Mouse (Mus musculus) limb, embryonic 11.5 days (tissue): Measurements from ENCODE around the gene Prrx2. TPM values are rescaled to one million over a fixed set of nuclear protein-coding genes. Genes with fewer than 3 reads are reported as not detected.
A peak's percentile ranks its signal among the peaks of the same experiment; 100 is the strongest.

Source experiments
- ATAC-seq: fragments of 200-750 bp; cut with Nextera tagmentation; 2 replicates; pipeline ENCODE4 v1.8.0; 2017; ENCODE audit warnings: low read depth; ENCODE audit not compliant: insufficient number of reproducible peaks, low FRiP score, low TSS enrichment
- DNase-seq: peaks from one replicate; pipeline ENCODE4 v3.0.0-alpha.2; 2015; ENCODE audit warnings: low spot score
- H3K27ac ChIP-seq: fragments of 300-500 bp; sonication (generic); replicated peaks from 2 replicates; pipeline ENCODE4 v1.5.1; 2014; ENCODE audit warnings: low read depth, mild to moderate bottlenecking, low read length
- H3K27me3 ChIP-seq: fragments of 300-500 bp; sonication (generic); 2 replicates; pipeline ENCODE4 v1.6.1; 2014; ENCODE audit warnings: mild to moderate bottlenecking, low read length, mixed read lengths; ENCODE audit not compliant: control insufficient read depth, insufficient read depth
- H3K36me3 ChIP-seq: fragments of 300-500 bp; sonication (generic); 2 replicates; pipeline ENCODE4 v1.6.1; 2014; ENCODE audit warnings: mild to moderate bottlenecking, low read length, moderate library complexity, mixed read lengths; ENCODE audit not compliant: control insufficient read depth, insufficient read depth
- H3K4me1 ChIP-seq: fragments of 300-500 bp; sonication (generic); 2 replicates; pipeline ENCODE4 v1.6.1; 2014; ENCODE audit warnings: low read length, mixed read lengths; ENCODE audit not compliant: control insufficient read depth, insufficient read depth
- H3K4me2 ChIP-seq: fragments of 300-500 bp; sonication (generic); 2 replicates; pipeline ENCODE4 v1.6.1; 2014; ENCODE audit warnings: low read depth, mild to moderate bottlenecking, moderate library complexity; ENCODE audit not compliant: severe bottlenecking
- H3K4me3 ChIP-seq: fragments of 300-500 bp; sonication (generic); 2 replicates; pipeline ENCODE4 v1.5.1; 2014; ENCODE audit warnings: low read depth, low read length
- H3K9ac ChIP-seq: fragments of 300-500 bp; sonication (generic); 2 replicates; pipeline ENCODE4 v1.6.1; 2014; ENCODE audit warnings: mild to moderate bottlenecking, low read length
- H3K9me3 ChIP-seq: fragments of 300-500 bp; sonication (generic); 2 replicates; pipeline ENCODE4 v1.6.1; 2016; ENCODE audit warnings: low read length; ENCODE audit not compliant: control insufficient read depth
- WGBS: fragments of 180-500 bp; shearing (Covaris S2); extraction: QIAGEN DNeasy Blood & Tissue Kit; methylation state at CpG from one replicate; pipeline ENCODE4 v1.1.7; 2014; 5-methylcytosine and 5-hydroxymethylcytosine counted together
- polyA plus RNA-seq: library from polyadenylated mRNA; unstranded; fragments of >200 nt; fragmentation: Nextera tagmentation; extraction: Ambion mirVana; gene quantifications from 2 replicates; pipeline ENCODE4 v1.2.1, GENCODE M21; 2014

Prrx2 gene
- polyA plus RNA-seq = 138 and 155 TPM in 2 replicates

- no peaks in the 10 kb centered on the region for H3K36me3 ChIP-seq
- no peaks in the 10 kb centered on the region for H3K9me3 ChIP-seq
- H3K27ac ChIP-seq = peak within 1 kb of the TSS; percentile 97
- WGBS = 39% methylated on average over 9 of the region's 10 CpGs
- DNase-seq = no peak
- H3K9ac ChIP-seq = peak within 1 kb of the TSS; percentile 34
- H3K4me3 ChIP-seq = no peak within 1 kb of the TSS
- no peak for ATAC-seq
- H3K4me2 ChIP-seq = no peak within 1 kb of the TSS
- H3K4me1 ChIP-seq = peaks cover 54% of the 10 kb centered on the region
- no peaks in the 10 kb centered on the region for H3K27me3 ChIP-seq
Observed at GRCm38 (mm10) chr2:30834373-30835022, at the start of gene Prrx2. TSS of gene Prrx2 (plus strand) at chr2:30834972.

DNA sequence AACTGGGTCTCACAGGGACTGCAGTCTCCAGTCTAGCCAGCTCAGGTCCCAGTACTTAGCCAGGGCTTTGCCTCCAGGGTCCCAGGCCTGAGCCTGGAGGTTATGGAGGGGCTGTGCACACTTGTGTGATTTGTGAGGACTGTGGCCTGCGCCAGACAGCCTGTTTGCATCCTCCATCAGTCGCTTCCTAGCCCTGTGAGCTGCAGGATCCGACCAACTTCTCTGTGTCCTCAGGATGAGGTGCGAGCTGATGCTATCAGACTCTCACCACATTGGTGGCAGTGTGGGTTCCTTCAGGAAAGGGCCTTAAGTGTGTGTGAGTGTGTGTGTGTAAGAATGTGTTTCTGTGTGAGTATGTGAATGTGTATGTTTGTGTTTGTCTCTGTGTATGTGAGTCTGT is 47.3 kb upstream of the Prrx2 start:
- H3K9ac ChIP-seq = 0 out of 2 replicates have a peak overlapping the region, but pooled peaks have one; percentile 13
- H3K9me3 ChIP-seq = no peaks in the 10 kb centered on the region
- ATAC-seq (no peak), DNase-seq (no peak)
- no peaks in the 10 kb centered on the region for H3K36me3 ChIP-seq
- no peak overlapping the region for H3K4me2 ChIP-seq
- H3K27ac ChIP-seq = 0 out of 2 replicates have a peak overlapping the region, but pooled peaks have one; percentile 3
- peaks cover 28% of the 10 kb centered on the region for H3K4me1 ChIP-seq
- no peak overlapping the region for H3K4me3 ChIP-seq
- 42% methylated on average over 4 of the region's 4 CpGs for WGBS
- no peaks in the 10 kb centered on the region for H3K27me3 ChIP-seq

GRCm38 (mm10) chr2:30792061-30792460 is 42.7 kb upstream of the Prrx2 start:
- Histone ChIP-seq H3K27ac (no peak overlapping the region), H3K4me3 (no peak overlapping the region), H3K4me2 (no peak overlapping the region), H3K9me3 (no peaks in the 10 kb centered on the region), H3K36me3 (no peaks in the 10 kb centered on the region), H3K9ac (no peak overlapping the region), H3K27me3 (no peaks in the 10 kb centered on the region), H3K4me1 (peaks cover 31% of the 10 kb centered on the region)
- ATAC-seq = no peak
- 85% methylated on average over 7 of the region's 7 CpGs for WGBS
- no peak for DNase-seq

GRCm38 (mm10) chr2:30794179-30795108 is 40.3 kb upstream of the Prrx2 start:
- peaks cover 26% of the 10 kb centered on the region for H3K4me1 ChIP-seq
- H3K27me3 ChIP-seq = no peaks in the 10 kb centered on the region
- 6% methylated on average over 48 of the region's 48 CpGs for WGBS
- H3K9ac ChIP-seq = peak overlapping the region; percentile 70
- peak; percentile 98 for DNase-seq
- peak overlapping the region; percentile 53 for H3K4me2 ChIP-seq
- H3K9me3 ChIP-seq = no peaks in the 10 kb centered on the region
- H3K27ac ChIP-seq = no peak overlapping the region
- H3K4me3 ChIP-seq = peak overlapping the region; percentile 31
- no peaks in the 10 kb centered on the region for H3K36me3 ChIP-seq
- ATAC-seq = peak; percentile 70

- H3K9ac ChIP-seq = no peak overlapping the region
- H3K4me2 ChIP-seq = peak overlapping the region; percentile 53
- WGBS = 59% methylated on average over 7 of the region's 7 CpGs
- peaks cover 26% of the 10 kb centered on the region for H3K4me1 ChIP-seq
- H3K4me3 ChIP-seq = no peak overlapping the region; the same call in 1 of the 2 replicates
- no peaks in the 10 kb centered on the region for H3K27me3 ChIP-seq
- H3K9me3 ChIP-seq = no peaks in the 10 kb centered on the region
- DNase-seq (no peak), ATAC-seq (no peak)
- no peaks in the 10 kb centered on the region for H3K36me3 ChIP-seq
- H3K27ac ChIP-seq = peak overlapping the region; percentile 64; the same call in 1 of the 2 replicates
Observed at GRCm38 (mm10) chr2:30795271-30795888, 39.4 kb upstream of the Prrx2 start.

DNA sequence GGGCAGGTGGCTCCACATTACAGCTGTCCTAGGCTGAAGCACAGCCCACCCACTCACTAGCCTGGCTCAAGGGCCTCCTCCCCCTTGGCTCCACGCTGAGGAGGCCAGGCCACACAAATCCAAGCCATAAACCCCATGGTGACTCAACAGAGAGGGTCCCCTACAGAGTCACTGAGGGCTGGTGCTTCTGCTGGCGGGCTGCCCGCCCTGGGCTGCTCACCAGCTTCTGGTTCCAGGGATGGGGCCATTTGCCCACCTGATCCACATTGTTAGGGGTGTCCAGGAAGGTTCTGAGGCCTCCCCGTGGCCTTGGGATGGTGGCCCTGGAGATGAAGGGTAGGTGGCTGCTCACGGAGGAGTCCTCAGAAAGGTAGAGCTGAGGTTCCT is 38.9 kb upstream of the Prrx2 start:
- peak overlapping the region; percentile 64; the same call in 1 of the 2 replicates for H3K27ac ChIP-seq
- ATAC-seq (no peak), DNase-seq (no peak)
- H3K27me3 ChIP-seq = no peaks in the 10 kb centered on the region
- H3K4me3 ChIP-seq = 0 out of 2 replicates have a peak overlapping the region, but pooled peaks have one; percentile 1
- H3K4me2 ChIP-seq = peak overlapping the region; percentile 45
- no peaks in the 10 kb centered on the region for H3K36me3 ChIP-seq
- peak overlapping the region; percentile 34; the same call in 1 of the 2 replicates for H3K9ac ChIP-seq
- H3K9me3 ChIP-seq = no peaks in the 10 kb centered on the region
- 45% methylated on average over 5 of the region's 5 CpGs for WGBS
- peaks cover 26% of the 10 kb centered on the region for H3K4me1 ChIP-seq

DNA sequence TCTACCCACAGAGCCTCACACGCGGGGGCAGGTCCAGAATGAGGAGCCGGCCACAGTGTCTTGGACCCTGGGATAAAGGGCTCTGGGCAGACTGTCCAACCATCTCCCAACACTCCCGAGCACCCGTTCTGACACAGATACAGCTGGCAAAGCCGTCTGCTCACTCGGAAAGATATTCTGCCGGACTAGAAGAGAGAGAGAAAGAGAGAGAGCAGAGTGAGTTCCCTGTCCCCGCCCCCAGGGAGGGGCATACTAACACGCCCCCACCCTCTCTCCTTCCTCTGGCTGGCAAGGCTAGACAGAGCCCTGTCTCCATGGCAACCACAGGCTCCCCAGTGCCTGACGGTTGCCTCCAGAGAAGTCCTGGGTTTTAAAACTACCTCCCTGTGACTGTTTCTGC is 38.4 kb upstream of the Prrx2 start:
- Histone ChIP-seq H3K4me3 (no peak overlapping the region), H3K27ac (peak overlapping the region; percentile 64; the same call in 1 of the 2 replicates), H3K9ac (peak overlapping the region; percentile 34; the same call in 1 of the 2 replicates), H3K4me1 (peaks cover 27% of the 10 kb centered on the region), H3K9me3 (no peaks in the 10 kb centered on the region), H3K4me2 (peak overlapping the region; percentile 45), H3K27me3 (peaks cover under 1% of the 10 kb centered on the region; the same call in 1 of the 2 replicates), H3K36me3 (no peaks in the 10 kb centered on the region)
- ATAC-seq (peak; percentile 69), DNase-seq (peak; percentile 88)
- 5% methylated on average over 11 of the region's 11 CpGs for WGBS

- H3K9ac ChIP-seq = no peak overlapping the region
- 79% methylated on average over 3 of the region's 3 CpGs for WGBS
- H3K4me2 ChIP-seq = no peak overlapping the region
- H3K9me3 ChIP-seq = no peaks in the 10 kb centered on the region
- no peak overlapping the region for H3K4me3 ChIP-seq
- peaks cover 7% of the 10 kb centered on the region; the same call in 1 of the 2 replicates for H3K27me3 ChIP-seq
- H3K27ac ChIP-seq = no peak overlapping the region
- DNase-seq (no peak), ATAC-seq (no peak)
- peaks cover 29% of the 10 kb centered on the region for H3K4me1 ChIP-seq
- H3K36me3 ChIP-seq = no peaks in the 10 kb centered on the region
Observed at GRCm38 (mm10) chr2:30799456-30799855, 35.3 kb upstream of the Prrx2 start.
